Mouse (Mus musculus) forebrain, embryonic 15.5 days (tissue): Measurements from ENCODE around the gene Nkain2. TPM values are rescaled to one million over a fixed set of nuclear protein-coding genes. Genes with fewer than 3 reads are reported as not detected.
A peak's percentile ranks its signal among the peaks of the same experiment; 100 is the strongest.

Experiments used
- ATAC-seq: fragments of 200-750 bp; cut with Nextera tagmentation; replicated peaks from 2 replicates; pipeline ENCODE4 v1.8.0; 2017; ENCODE audit warnings: mild to moderate bottlenecking, moderate TSS enrichment, moderate library complexity
- H3K27ac ChIP-seq: fragments of 300-500 bp; sonication (generic); replicated peaks from 2 replicates; pipeline ENCODE4 v1.5.1; 2015; ENCODE audit warnings: mild to moderate bottlenecking, inconsistent platforms
- H3K27me3 ChIP-seq: fragments of 300-500 bp; sonication (generic); 2 replicates; pipeline ENCODE4 v1.6.1; 2015; ENCODE audit warnings: inconsistent platforms
- H3K36me3 ChIP-seq: fragments of 300-500 bp; sonication (generic); 2 replicates; pipeline ENCODE4 v1.6.1; 2015; ENCODE audit warnings: mild to moderate bottlenecking, inconsistent platforms
- H3K4me1 ChIP-seq: fragments of 300-500 bp; sonication (generic); 2 replicates; pipeline ENCODE4 v1.6.1; 2015; ENCODE audit warnings: inconsistent platforms
- H3K4me2 ChIP-seq: fragments of 300-500 bp; sonication (generic); replicated peaks from 2 replicates; pipeline ENCODE4 v1.6.1; 2015; ENCODE audit warnings: mild to moderate bottlenecking, inconsistent platforms
- H3K4me3 ChIP-seq: fragments of 300-500 bp; sonication (generic); 2 replicates; pipeline ENCODE4 v1.5.1; 2015; ENCODE audit warnings: mild to moderate bottlenecking, inconsistent platforms
- H3K9ac ChIP-seq: fragments of 300-500 bp; sonication (generic); replicated peaks from 2 replicates; pipeline ENCODE4 v1.6.1; 2015; ENCODE audit warnings: mild to moderate bottlenecking, inconsistent platforms
- H3K9me3 ChIP-seq: fragments of 300-500 bp; sonication (generic); 2 replicates; pipeline ENCODE4 v1.6.1; 2016; ENCODE audit warnings: inconsistent platforms
- WGBS: fragments of 180-500 bp; shearing (Covaris S2); methylation state at CpG from one replicate; pipeline ENCODE4 v1.1.7; 2015; ENCODE audit warnings: mixed read lengths; 5-methylcytosine and 5-hydroxymethylcytosine counted together
- polyA plus RNA-seq: library from polyadenylated mRNA; unstranded; fragments of >200 nt; fragmentation: Nextera tagmentation; extraction: Ambion mirVana; gene quantifications from 2 replicates; pipeline ENCODE4 v1.2.1, GENCODE M21; 2015

The Nkain2 gene
- polyA plus RNA-seq, 1 experiment from 2014 or later: 11.8 TPM

DNA sequence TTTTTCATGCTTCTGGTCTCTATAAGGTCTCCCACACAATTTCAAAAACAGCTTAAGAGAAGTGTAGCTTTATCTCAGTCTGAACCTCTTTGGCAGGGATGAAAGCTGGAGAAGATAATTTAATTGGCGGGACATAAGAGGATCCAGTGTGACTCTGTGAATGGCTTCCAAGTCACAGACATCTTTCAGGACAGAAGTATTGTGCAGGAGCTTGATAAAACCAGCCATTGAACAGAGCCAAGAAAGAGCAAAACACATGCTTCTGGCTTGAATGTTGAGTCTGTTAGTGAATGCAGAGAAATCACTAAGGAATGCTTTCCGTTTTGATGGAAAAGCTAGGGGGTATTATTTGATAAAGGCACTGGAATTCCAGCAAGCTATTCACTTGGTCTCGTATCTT, 1077.7 kb downstream of the Nkain2 start:
- Histone ChIP-seq H3K36me3 (no peaks in the 10 kb centered on the region), H3K4me2 (no peak overlapping the region), H3K9me3 (no peaks in the 10 kb centered on the region), H3K9ac (no peak overlapping the region), H3K27ac (no peak overlapping the region; the same call in 1 of the 2 replicates), H3K4me3 (no peak overlapping the region), H3K27me3 (no peaks in the 10 kb centered on the region), H3K4me1 (peaks cover 7% of the 10 kb centered on the region; the same call in 1 of the 2 replicates)
- ATAC-seq: peak; percentile 74
- WGBS: 30% methylated on average over 3 of the region's 3 CpGs

DNA sequence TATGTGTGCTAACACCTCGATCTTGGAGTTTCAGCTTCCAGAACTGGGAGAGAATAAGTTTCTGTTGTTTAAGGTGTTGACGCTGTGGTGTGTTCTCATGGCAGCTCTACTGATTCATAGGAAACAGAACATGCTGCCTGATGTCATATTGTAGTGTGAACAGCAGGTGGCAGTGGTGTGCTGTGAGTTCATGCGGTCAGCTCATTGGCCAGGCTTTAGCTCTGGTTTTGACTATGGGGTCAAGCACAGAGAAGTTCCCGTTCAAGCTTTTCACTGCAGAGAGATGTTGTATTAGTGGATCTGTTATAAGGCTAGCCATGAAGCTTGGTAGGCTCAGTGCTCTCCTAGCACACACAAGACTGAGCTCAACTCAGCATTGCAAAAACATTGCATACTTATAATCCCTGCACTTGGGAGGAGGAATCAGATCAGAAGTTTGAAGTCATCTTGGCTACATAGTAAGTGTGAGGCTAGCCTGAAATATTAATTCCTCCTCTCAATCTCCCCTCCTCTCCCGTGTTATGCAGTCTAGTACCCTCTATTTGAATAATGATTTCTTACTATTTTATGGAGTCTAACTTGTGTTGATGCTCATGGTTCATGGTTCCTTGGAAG, 1147.7 kb downstream of the Nkain2 start:
- Histone ChIP-seq H3K4me2 (no peak overlapping the region), H3K4me3 (no peak overlapping the region), H3K36me3 (no peaks in the 10 kb centered on the region), H3K27ac (no peak overlapping the region), H3K9me3 (no peaks in the 10 kb centered on the region), H3K27me3 (no peaks in the 10 kb centered on the region), H3K9ac (no peak overlapping the region), H3K4me1 (no peaks in the 10 kb centered on the region)
- 24% methylated on average over 5 of the region's 5 CpGs for WGBS
- peak; percentile 85 for ATAC-seq

DNA sequence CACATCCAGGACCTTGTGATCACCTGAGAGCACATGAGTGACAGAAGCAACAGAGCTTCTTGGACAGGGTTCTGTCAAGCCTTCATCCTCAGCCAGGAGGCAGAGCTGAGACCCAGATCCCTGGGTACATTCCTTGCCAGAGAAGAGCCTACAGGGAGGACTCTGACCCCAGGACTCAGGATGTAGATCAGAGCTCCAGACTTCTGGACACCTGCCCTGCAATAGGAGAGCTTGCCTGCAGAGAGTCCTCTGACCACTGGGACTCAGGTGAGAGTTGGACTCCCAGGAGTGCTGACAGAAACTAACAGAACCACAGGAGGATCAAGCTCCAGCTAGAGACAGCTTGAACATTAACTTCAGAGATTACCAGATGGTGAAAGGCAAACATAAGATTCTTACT, 1162.2 kb downstream of the Nkain2 start:
- no peaks in the 10 kb centered on the region for H3K4me1 ChIP-seq
- H3K4me2 ChIP-seq: no peak overlapping the region
- no peak overlapping the region for H3K4me3 ChIP-seq
- H3K27ac ChIP-seq: no peak overlapping the region
- no peaks in the 10 kb centered on the region for H3K36me3 ChIP-seq
- ATAC-seq: no peak
- no peak overlapping the region for H3K9ac ChIP-seq
- H3K9me3 ChIP-seq: no peaks in the 10 kb centered on the region
- H3K27me3 ChIP-seq: no peaks in the 10 kb centered on the region

DNA sequence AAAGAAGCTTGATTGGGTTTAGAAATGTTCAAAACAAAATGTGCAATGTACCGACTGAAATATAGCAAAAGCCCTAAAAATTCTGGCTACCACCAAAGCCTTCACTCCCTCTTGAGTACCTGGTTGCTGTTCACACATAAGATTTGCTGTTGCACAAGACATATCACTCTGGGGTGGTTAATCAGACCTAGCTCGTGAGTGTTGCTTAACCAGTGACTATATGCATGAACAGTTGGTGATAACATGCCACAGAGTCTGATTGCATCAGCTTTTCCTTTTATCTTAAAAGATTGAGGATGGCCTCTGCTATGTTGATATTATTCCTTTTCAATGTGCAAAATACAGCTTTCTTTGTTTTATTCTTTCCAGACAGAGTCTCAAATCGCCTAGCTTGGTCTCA, 1243.0 kb downstream of the Nkain2 start:
- Histone ChIP-seq H3K4me2 (no peak overlapping the region), H3K4me1 (no peaks in the 10 kb centered on the region), H3K9ac (no peak overlapping the region), H3K36me3 (no peaks in the 10 kb centered on the region), H3K4me3 (no peak overlapping the region), H3K27me3 (no peaks in the 10 kb centered on the region), H3K27ac (no peak overlapping the region), H3K9me3 (no peaks in the 10 kb centered on the region)
- ATAC-seq: no peak
- 78% methylated on average over 3 of the region's 3 CpGs for WGBS

DNA sequence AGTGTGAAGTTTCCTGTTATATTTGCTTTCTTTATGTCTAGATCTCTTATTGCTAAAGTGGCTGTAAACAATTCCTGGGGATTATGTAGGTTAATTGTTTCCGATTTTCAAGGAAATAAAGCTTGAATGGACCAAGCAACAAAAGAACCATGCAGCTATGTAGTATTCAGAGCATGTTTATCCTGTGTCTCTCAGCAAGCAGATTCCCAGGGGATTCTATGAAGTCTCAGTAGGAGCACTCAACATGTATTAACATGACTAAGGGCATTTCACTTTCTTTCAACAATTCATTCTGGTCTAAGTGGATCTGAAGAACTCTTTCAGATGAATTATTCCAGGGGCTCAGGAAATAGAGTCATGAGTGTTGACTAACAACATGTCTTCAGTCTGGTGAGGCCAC, 1244.2 kb downstream of the Nkain2 start:
- Histone ChIP-seq H3K27me3 (no peaks in the 10 kb centered on the region), H3K4me1 (no peaks in the 10 kb centered on the region), H3K36me3 (no peaks in the 10 kb centered on the region), H3K9me3 (no peaks in the 10 kb centered on the region), H3K9ac (no peak overlapping the region), H3K4me3 (no peak overlapping the region), H3K27ac (no peak overlapping the region), H3K4me2 (no peak overlapping the region)
- no peak for ATAC-seq
- 6% methylated on average over 1 of the region's 1 CpGs for WGBS

Other genes starting within 250 kb of the Nkain2 start
- gene Trdn, start 190.1 kb upstream of the Nkain2 start, polyA plus RNA-seq: 0.05 and 0.17 TPM in 2 replicates